Mouse (Mus musculus) heart, embryonic 13.5 days (tissue): ENCODE data around the gene Dnah7c. TPM values are rescaled to one million over a fixed set of nuclear protein-coding genes. Genes with fewer than 3 reads are reported as not detected.
"Not testable (repeated sequence)": the region's sequence is repeated elsewhere in the genome, so short reads cannot be mapped to it uniquely, and the experiment has no call there.

Experiments used
- ATAC-seq: fragments of 200-750 bp; cut with Nextera tagmentation; 2 replicates; pipeline ENCODE4 v1.8.0; 2017; ENCODE audit warnings: moderate TSS enrichment; ENCODE audit not compliant: insufficient number of reproducible peaks, low FRiP score, low TSS enrichment; ENCODE audit errors: extremely low read depth
- H3K27ac ChIP-seq: fragments of 300-500 bp; sonication (generic); replicated peaks from 2 replicates; pipeline ENCODE4 v1.5.1; 2015; ENCODE audit warnings: moderate library complexity, mild to moderate bottlenecking, inconsistent platforms
- H3K27me3 ChIP-seq: fragments of 300-500 bp; sonication (generic); replicated peaks from 2 replicates; pipeline ENCODE4 v1.6.1; 2015; ENCODE audit warnings: mild to moderate bottlenecking, inconsistent platforms
- H3K36me3 ChIP-seq: fragments of 300-500 bp; sonication (generic); 2 replicates; pipeline ENCODE4 v1.6.1; 2015; ENCODE audit warnings: mild to moderate bottlenecking, inconsistent platforms
- H3K4me1 ChIP-seq: fragments of 300-500 bp; sonication (generic); 2 replicates; pipeline ENCODE4 v1.6.1; 2015; ENCODE audit warnings: inconsistent platforms
- H3K4me2 ChIP-seq: fragments of 300-500 bp; sonication (generic); 2 replicates; pipeline ENCODE4 v1.6.1; 2015; ENCODE audit warnings: inconsistent platforms, mild to moderate bottlenecking, moderate library complexity
- H3K4me3 ChIP-seq: fragments of 300-500 bp; sonication (generic); 2 replicates; pipeline ENCODE4 v1.5.1; 2015; ENCODE audit warnings: moderate library complexity, mild to moderate bottlenecking, inconsistent platforms
- H3K9ac ChIP-seq: fragments of 300-500 bp; sonication (generic); 2 replicates; pipeline ENCODE4 v1.6.1; 2015; ENCODE audit warnings: inconsistent platforms, mild to moderate bottlenecking, moderate library complexity
- H3K9me3 ChIP-seq: fragments of 300-500 bp; sonication (generic); 2 replicates; pipeline ENCODE4 v1.6.1; 2016; ENCODE audit warnings: inconsistent platforms
- WGBS: fragments of 180-500 bp; shearing (Covaris S2); methylation state at CpG from one replicate; pipeline ENCODE4 v1.1.7; 2015; ENCODE audit warnings: mixed read lengths; 5-methylcytosine and 5-hydroxymethylcytosine counted together
- polyA plus RNA-seq: library from polyadenylated mRNA; unstranded; fragments of >200 nt; fragmentation: Nextera tagmentation; extraction: Ambion mirVana; gene quantifications from 2 replicates; pipeline ENCODE4 v1.2.1, GENCODE M21; 2015

Gene Dnah7c
- polyA plus RNA-seq, 1 experiment from 2014 or later, result 0.04 TPM

DNA sequence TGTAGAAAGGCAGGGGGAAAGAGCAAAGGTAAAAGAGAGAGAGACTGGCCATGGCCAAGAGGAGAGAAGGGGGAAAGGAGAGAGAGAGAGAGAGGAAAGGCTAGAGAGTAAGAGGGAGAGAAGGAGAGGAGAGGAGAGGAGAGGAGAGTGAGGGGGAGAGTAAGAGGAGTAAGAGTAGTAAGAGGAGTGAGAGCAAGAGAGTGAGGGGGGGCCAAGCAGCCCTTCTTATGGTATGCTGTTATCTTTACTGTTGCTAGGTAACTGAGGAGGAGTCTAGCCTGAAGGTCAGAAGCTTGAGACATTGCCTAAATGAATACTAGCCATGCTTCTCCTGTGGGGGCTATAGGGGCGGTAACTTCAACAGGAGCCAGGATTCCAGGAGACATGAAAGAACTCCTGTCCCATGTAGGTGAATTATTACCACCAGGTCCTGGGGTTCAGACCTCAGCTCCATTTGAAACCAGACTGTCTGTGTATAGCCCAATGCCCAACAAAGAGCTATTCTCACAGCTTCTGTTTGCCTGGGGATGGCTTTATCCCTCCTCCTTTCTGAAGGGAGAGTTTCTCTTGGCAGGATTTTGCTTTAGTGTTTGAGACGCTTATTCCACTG is 119.5 kb downstream of the Dnah7c start:
- Histone ChIP-seq H3K4me1 (no peaks in the 10 kb centered on the region), H3K9ac (no peak overlapping the region), H3K27me3 (no peaks in the 10 kb centered on the region), H3K27ac (no peak overlapping the region), H3K36me3 (no peaks in the 10 kb centered on the region), H3K4me2 (no peak overlapping the region), H3K9me3 (no peaks in the 10 kb centered on the region), H3K4me3 (no peak overlapping the region)
- ATAC-seq, result no peak
- WGBS, result 73% methylated on average over 2 of the region's 2 CpGs

DNA sequence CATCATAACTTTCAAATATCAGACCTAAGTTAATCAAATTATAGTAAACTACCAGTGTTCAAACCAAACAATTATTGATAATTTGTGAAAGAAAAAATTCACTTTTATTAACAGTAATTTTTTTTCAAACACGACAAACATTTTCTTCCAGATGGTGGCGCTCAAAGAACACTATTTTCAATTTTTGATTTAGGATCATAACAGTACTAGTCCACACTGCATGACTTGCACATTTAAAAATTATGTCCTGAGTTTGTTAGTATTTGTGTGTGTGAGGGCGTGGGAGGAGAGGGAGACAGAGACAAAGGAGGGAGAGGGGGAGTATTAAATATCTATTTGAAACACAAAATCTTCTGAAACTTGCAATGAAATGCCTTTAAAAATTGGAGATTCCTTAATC is 155.0 kb downstream of the Dnah7c start:
- ATAC-seq, result no peak
- Histone ChIP-seq H3K27ac (no peak overlapping the region), H3K4me3 (no peak overlapping the region), H3K27me3 (no peaks in the 10 kb centered on the region), H3K4me1 (no peaks in the 10 kb centered on the region), H3K9ac (no peak overlapping the region), H3K4me2 (no peak overlapping the region), H3K36me3 (no peaks in the 10 kb centered on the region), H3K9me3 (no peaks in the 10 kb centered on the region)
- 23% methylated on average over 3 of the region's 3 CpGs for WGBS

DNA sequence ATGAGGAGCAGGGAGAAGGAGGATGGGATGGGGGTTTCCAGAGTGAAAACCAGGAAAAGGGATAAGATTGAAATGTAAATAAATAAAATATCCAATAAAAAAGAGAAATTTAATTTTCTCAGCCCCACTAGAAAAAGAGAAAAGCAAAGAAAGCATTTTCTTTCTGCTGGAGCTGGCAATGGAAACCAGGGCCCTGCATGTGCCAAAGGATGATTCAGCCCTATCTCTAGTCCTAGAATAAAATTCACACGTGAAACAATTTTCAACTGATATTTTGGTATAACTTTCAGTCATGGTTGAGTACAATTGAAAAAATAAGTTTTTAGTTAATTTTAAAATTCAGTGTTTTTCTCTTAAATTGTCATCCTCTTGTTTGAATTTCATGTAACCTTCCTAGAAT is 168.4 kb downstream of the Dnah7c start:
- WGBS, result 77% methylated on average over 1 of the region's 1 CpGs
- not testable (repeated sequence) for H3K27ac ChIP-seq, H3K36me3 ChIP-seq

DNA sequence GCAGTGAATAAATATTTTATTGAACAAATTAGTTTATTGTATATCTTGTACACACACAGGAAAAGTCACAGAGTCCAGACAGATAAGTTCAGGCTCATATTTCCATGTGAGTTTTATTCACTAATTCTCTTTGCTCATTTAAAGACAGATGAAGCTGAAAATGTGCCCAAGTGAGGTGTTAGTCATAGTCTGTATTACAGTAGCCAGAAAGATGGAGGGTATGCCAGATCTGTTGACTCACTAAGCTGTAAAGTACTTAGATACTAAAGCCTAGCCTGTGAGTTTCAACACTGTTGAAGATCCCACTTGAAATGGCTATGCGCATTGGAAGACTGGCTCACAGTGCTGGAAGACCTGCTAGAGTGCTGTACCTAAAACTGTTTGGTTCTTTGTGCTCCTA is 171.0 kb downstream of the Dnah7c start:
- not testable (repeated sequence) for H3K4me1 ChIP-seq, H3K9me3 ChIP-seq, ATAC-seq, H3K27me3 ChIP-seq, H3K4me3 ChIP-seq, H3K4me2 ChIP-seq, H3K36me3 ChIP-seq, H3K9ac ChIP-seq, H3K27ac ChIP-seq
- WGBS, result 80% methylated on average over 1 of the region's 1 CpGs

More for the DNA sequence above, 168.4 kb downstream of the Dnah7c start:
- not testable (repeated sequence) for H3K4me2 ChIP-seq, H3K4me3 ChIP-seq, H3K27me3 ChIP-seq, ATAC-seq, H3K9ac ChIP-seq, H3K9me3 ChIP-seq, H3K4me1 ChIP-seq

DNA sequence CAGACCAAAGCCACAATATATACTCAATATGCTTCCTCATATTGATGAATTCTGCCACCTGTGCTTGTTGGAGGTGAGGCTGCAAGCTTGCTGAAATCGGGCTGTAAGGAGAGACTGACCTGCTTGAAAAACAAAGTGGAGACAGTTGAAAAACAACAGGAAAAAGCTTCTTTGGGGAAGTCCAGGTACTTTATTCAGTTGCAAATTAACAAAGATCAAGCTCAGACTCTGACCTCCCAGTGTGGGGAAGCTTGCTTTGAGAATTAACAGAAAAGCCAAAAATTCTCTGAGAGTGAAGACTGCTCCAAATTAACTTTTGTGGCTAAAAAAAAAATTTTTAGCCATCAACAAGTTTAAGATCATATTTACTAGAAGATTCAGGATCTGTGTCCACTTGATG is 194.9 kb downstream of the Dnah7c start:
- Histone ChIP-seq H3K4me2 (no peak overlapping the region), H3K9ac (no peak overlapping the region), H3K4me3 (no peak overlapping the region), H3K36me3 (no peaks in the 10 kb centered on the region), H3K27ac (no peak overlapping the region), H3K4me1 (no peaks in the 10 kb centered on the region), H3K9me3 (no peaks in the 10 kb centered on the region), H3K27me3 (no peaks in the 10 kb centered on the region)
- WGBS, result 82% methylated on average over 1 of the region's 1 CpGs
- no peak for ATAC-seq

DNA sequence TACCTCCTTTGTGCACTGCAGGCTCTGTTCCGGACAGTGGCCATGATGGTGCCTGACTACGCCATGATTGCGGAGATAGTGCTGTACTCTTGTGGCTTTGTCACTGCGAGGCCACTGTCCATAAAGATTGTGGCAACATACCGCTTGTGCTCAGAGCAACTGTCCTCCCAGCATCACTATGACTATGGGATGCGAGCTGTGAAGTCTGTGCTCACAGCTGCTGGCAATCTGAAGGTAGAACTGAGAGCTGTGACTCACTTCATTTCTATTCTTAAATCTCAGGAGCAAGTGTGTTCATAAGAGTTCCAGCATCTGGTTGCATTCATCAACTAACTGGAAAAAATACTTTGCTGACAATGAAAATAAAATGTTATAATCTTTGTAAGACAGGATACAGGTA is 200.5 kb downstream of the Dnah7c start:
- H3K4me3 ChIP-seq, H3K27ac ChIP-seq, H3K36me3 ChIP-seq, H3K9me3 ChIP-seq, H3K9ac ChIP-seq, H3K4me1 ChIP-seq, H3K4me2 ChIP-seq, ATAC-seq, H3K27me3 ChIP-seq: not testable (repeated sequence)
- WGBS, result 88% methylated on average over 6 of the region's 6 CpGs

DNA sequence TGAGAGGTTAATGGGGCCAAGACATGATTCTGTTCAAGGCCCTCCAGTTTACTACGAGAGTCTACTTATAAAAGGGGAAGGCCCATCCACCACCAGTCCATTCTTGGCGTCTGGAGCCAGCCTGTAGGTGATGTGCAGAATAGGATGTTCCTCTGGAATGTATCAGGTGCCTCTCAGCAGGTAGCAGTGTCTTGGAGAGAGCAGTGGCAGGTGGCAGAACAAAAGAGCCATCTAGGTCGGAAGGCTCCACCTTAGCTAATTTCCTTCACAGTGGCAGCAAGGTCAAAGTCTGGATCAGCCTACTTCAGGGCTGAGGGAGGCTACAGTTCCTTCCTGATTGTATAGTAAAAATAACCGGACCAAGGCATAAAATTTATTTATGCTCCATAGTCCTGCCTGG is 224.4 kb downstream of the Dnah7c start:
- not testable (repeated sequence) for H3K4me2 ChIP-seq, H3K4me3 ChIP-seq, H3K27me3 ChIP-seq, H3K9me3 ChIP-seq, H3K36me3 ChIP-seq, H3K9ac ChIP-seq, H3K27ac ChIP-seq, H3K4me1 ChIP-seq, ATAC-seq
- 79% methylated on average over 4 of the region's 4 CpGs for WGBS

DNA sequence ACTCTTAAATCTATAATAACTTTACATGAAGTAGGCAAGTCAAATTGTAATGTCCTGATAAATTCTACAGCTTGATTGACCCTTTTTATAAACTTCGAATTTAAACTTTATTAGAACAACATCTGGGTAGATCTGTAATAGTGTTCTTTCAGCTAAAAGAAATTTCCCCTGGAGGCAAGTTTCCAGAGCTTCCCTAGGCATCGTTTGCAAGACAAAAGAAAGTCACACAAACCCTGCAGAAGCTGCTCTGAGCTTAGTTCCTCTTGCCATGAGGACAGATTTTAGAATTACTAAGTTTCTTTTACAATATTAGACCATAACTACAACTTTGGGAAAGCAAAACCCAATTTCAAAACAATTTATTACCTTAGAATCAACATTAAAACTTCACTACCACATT is 227.3 kb downstream of the Dnah7c start:
- not testable (repeated sequence) for H3K27ac ChIP-seq, H3K4me3 ChIP-seq, H3K27me3 ChIP-seq, H3K36me3 ChIP-seq, H3K4me2 ChIP-seq, H3K9ac ChIP-seq, H3K4me1 ChIP-seq, ATAC-seq, H3K9me3 ChIP-seq
- 49% methylated on average over 2 of the region's 2 CpGs for WGBS

DNA sequence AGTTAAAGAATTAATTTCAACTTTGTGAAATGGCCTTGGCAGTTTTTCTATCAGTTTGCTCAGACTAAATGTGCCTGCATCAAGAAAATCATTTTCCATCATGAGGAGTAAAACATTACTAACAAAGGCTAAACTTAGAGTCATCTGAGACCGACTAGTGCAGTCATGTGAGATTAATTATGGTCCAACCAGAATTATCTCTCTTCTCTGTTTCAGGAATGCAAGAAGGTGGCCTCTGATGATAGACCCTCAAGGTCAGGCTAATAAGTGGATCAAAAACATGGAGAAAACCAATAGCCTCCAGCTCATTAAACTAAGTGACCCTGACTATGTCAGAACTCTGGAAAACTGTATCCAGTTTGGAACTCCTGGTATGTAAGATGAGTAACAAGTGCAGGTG is 299.4 kb downstream of the Dnah7c start:
- not testable (repeated sequence) for H3K9me3 ChIP-seq, H3K4me1 ChIP-seq, H3K9ac ChIP-seq, ATAC-seq, H3K36me3 ChIP-seq, H3K4me3 ChIP-seq, H3K27ac ChIP-seq, H3K4me2 ChIP-seq, H3K27me3 ChIP-seq
- WGBS, result 44% methylated on average over 1 of the region's 1 CpGs

DNA sequence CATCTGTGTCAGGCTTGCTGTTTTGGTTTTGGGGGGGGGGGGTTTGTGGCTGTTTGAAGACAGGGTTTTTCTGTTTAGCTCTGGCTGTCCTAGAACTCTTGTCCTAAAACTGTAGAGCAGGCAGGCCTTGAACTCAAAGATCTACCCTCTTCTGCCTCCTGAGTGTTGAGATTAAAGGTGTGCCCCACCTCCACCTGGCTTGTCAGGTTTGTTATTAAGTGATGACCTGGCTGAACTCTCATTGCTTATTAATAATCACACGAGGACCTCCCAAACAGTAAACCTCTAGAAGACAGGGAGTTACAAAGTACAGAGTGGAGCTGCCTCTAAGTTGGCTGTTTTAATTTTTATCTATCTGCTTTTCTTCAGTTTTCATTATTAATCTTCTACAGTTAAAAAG is 299.9 kb downstream of the Dnah7c start:
- H3K27ac ChIP-seq, result no peak overlapping the region
- 59% methylated on average over 1 of the region's 1 CpGs for WGBS
- ATAC-seq, result no peak
- H3K4me1 ChIP-seq, result no peaks in the 10 kb centered on the region
- H3K4me2 ChIP-seq, result no peak overlapping the region
- no peak overlapping the region for H3K9ac ChIP-seq
- H3K27me3 ChIP-seq, result no peaks in the 10 kb centered on the region
- H3K4me3 ChIP-seq, result no peak overlapping the region
- H3K36me3 ChIP-seq, result no peaks in the 10 kb centered on the region
- no peaks in the 10 kb centered on the region for H3K9me3 ChIP-seq

DNA sequence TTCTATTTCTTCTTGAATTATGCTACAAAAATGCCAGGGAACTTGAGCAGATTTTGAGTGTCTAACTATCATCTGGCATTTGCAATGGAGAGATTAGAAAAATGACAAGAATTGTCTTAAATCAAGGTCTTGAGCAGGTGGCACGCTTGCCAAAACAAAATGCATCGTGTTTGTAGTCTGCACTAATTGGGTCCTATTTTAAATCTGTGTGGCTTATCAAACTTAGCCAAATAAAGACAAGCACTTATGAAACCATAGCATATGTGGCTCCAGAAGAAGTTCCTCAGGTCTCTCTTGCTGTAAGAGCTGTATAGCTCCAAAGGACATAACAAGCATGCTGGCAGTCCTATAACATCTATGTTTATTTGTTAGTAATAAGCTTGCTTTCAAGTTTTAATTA is 300.3 kb downstream of the Dnah7c start:
- H3K4me2 ChIP-seq, H3K9me3 ChIP-seq, H3K27me3 ChIP-seq, H3K4me3 ChIP-seq, H3K4me1 ChIP-seq, H3K27ac ChIP-seq, ATAC-seq, H3K9ac ChIP-seq, H3K36me3 ChIP-seq: not testable (repeated sequence)
- 75% methylated on average over 2 of the region's 2 CpGs for WGBS

DNA sequence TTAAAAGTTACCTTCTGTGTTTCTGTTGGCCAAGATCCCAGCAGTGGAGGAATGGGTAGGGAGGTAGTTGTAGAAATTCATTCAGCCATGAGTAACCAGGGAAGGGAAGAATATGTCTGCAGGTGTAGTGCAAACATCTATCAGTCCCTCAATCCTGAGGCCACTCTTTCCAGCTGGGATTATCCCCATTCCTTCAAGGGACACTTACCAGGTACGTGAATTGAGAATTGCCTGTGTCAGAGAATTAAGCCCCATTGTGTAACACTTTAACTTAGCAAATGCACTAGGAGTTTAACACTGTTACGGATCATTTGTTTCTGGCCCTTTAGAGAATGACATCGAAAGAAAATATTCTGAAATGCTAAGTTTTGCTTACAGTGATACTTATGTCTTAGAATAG is 304.3 kb downstream of the Dnah7c start:
- not testable (repeated sequence) for ATAC-seq, H3K4me1 ChIP-seq, H3K27ac ChIP-seq, H3K4me2 ChIP-seq, H3K4me3 ChIP-seq, H3K9me3 ChIP-seq, H3K27me3 ChIP-seq, H3K9ac ChIP-seq, H3K36me3 ChIP-seq
- 75% methylated on average over 3 of the region's 3 CpGs for WGBS
